20 mouse cellular contexts compared by ENCODE assay signal in genomic region chr13:18896789-18897188, GRCm38 (mm10). TPM values are rescaled to one million over a fixed set of nuclear protein-coding genes. Genes with fewer than 3 reads are reported as not detected.
"Had no signal": no experiment of that assay in that cellular context is flagged by ENCODE, and none has a peak within 500 bp of the region (broad histone marks: within the 10 kb centered on the region; RNA-seq: fewer than 3 reads in every experiment).

No protein-coding gene starts in this region.

- H3K9ac ChIP-seq: kidney, embryonic 15.5 days; liver, embryonic 13.5 days; midbrain, embryonic 13.5 days; neural tube, embryonic 13.5 days had no signal

- H3K4me3 ChIP-seq: kidney, embryonic 15.5 days; left cerebral cortex, adult 2 months; liver, embryonic 13.5 days; midbrain, embryonic 10.5 days; midbrain, embryonic 13.5 days; myocyte; neural tube, embryonic 13.5 days had no signal

- DNase-seq: kidney, postnatal 10 days; kidney, postnatal 36 days; layer of hippocampus, postnatal 36 days; liver, embryonic 13.5 days; lung, adult 2 months; lung, postnatal 14 days; lung, postnatal 4 days; thymus, adult 18-20 months; thymus, postnatal 36 days had no signal

- H3K4me1 ChIP-seq: kidney, embryonic 15.5 days; liver, embryonic 13.5 days; midbrain, embryonic 10.5 days; midbrain, embryonic 13.5 days; neural tube, embryonic 13.5 days had no signal

- H3K9me3 ChIP-seq: kidney, embryonic 15.5 days; liver, embryonic 13.5 days; midbrain, embryonic 10.5 days; midbrain, embryonic 13.5 days; neural tube, embryonic 13.5 days had no signal

- ATAC-seq: midbrain, embryonic 13.5 days; midbrain, embryonic 16.5 days had no signal

- H3K27me3 ChIP-seq: kidney, embryonic 15.5 days; liver, embryonic 13.5 days; midbrain, embryonic 13.5 days; neural tube, embryonic 13.5 days had no signal

- H3K4me2 ChIP-seq: kidney, embryonic 15.5 days; liver, embryonic 13.5 days; midbrain, embryonic 13.5 days; neural tube, embryonic 13.5 days had no signal

- H3K36me3 ChIP-seq: kidney, embryonic 15.5 days; liver, embryonic 13.5 days; midbrain, embryonic 10.5 days; midbrain, embryonic 13.5 days; neural tube, embryonic 13.5 days had no signal

- H3K27ac ChIP-seq: kidney, embryonic 15.5 days; left cerebral cortex, adult 2 months; liver, embryonic 13.5 days; midbrain, embryonic 10.5 days; midbrain, embryonic 13.5 days; neural tube, embryonic 13.5 days had no signal

RNA-seq across cellular contexts. Expression of gene Amph, which starts 51.2 kb away (rescaled TPM):
- total RNA-seq: megakaryocyte, adult 5-6 weeks; monocyte, adult 5-6 weeks; neutrophil, adult 5-6 weeks had no signal
- polyA plus RNA-seq: liver, adult 2 months; myocyte had no signal
